Mouse (Mus musculus) spleen, adult 2 months (tissue): Measurements from ENCODE around the gene Mettl17.

ENCODE experiments used
- CTCF ChIP-seq: fragments of 200-500 bp; IDR thresholded peaks from 2 replicates; pipeline ENCODE4 v1.5.1; 2011; ENCODE audit warnings: mild to moderate bottlenecking, inconsistent platforms; ENCODE audit not compliant: insufficient read depth, insufficient read length, insufficient replicate concordance; ENCODE audit errors: extremely low read depth
- POLR2A ChIP-seq: fragments of 200-500 bp; IDR thresholded peaks from 2 replicates; pipeline ENCODE4 v1.6.1; 2011; ENCODE audit warnings: low read depth, low read length, inconsistent platforms

DNA sequence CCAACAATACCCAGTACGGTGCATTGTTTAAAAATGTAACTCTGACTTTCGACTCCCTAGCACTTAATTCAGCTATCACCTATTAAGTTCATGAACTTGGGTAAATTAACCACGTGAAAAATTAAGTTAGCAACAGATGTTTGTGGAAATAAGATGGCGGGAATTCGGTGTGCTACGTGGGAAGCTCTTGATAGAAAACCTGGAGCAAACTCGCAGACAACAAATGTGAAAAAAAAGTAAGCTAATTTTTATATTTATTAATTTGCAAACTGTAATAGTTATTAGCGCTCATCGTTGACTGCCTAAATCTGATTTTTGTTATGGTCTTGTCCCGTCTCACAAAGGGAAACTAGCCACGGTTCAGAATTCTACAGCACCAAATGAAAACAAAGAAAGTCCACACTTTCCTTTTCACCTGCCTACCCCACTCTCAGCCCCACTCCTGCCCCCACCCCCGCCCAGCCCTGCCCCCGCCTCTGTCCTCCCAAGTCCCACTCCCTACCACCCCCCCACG, 554 bp upstream of the Mettl17 start:
- TF ChIP-seq CTCF, result no peak
- TF ChIP-seq POLR2A, result no peak
